Mouse (Mus musculus) embryonic facial prominence, embryonic 12.5 days (tissue): ENCODE data around the gene Gm20696. TPM values are rescaled to one million over a fixed set of nuclear protein-coding genes. Genes with fewer than 3 reads are reported as not detected.

Experiments
- ATAC-seq: fragments of 200-750 bp; cut with Nextera tagmentation; 2 replicates; pipeline ENCODE4 v1.8.0; 2017; ENCODE audit not compliant: insufficient number of reproducible peaks, insufficient read depth, low FRiP score, low TSS enrichment
- H3K27ac ChIP-seq: fragments of 300-500 bp; sonication (generic); 2 replicates; pipeline ENCODE4 v1.5.1; 2016; ENCODE audit warnings: mild to moderate bottlenecking
- H3K27me3 ChIP-seq: fragments of 300-500 bp; sonication (generic); 2 replicates; pipeline ENCODE4 v1.6.1; 2016; ENCODE audit warnings: mild to moderate bottlenecking, moderate library complexity
- H3K36me3 ChIP-seq: fragments of 300-500 bp; sonication (generic); 2 replicates; pipeline ENCODE4 v1.6.1; 2016; ENCODE audit warnings: mild to moderate bottlenecking
- H3K4me1 ChIP-seq: fragments of 300-500 bp; sonication (generic); 2 replicates; pipeline ENCODE4 v1.6.1; 2016
- H3K4me2 ChIP-seq: fragments of 300-500 bp; sonication (generic); replicated peaks from 2 replicates; pipeline ENCODE4 v1.6.1; 2016; ENCODE audit warnings: mild to moderate bottlenecking, moderate library complexity
- H3K4me3 ChIP-seq: fragments of 300-500 bp; sonication (generic); 2 replicates; pipeline ENCODE4 v1.5.1; 2016; ENCODE audit warnings: mild to moderate bottlenecking
- H3K9ac ChIP-seq: fragments of 300-500 bp; sonication (generic); 2 replicates; pipeline ENCODE4 v1.6.1; 2016; ENCODE audit warnings: mild to moderate bottlenecking, moderate library complexity
- H3K9me3 ChIP-seq: fragments of 300-500 bp; sonication (generic); 2 replicates; pipeline ENCODE4 v1.6.1; 2016; ENCODE audit warnings: mild to moderate bottlenecking, moderate library complexity
- WGBS: fragments of 180-500 bp; shearing (Covaris S2); methylation state at CpG from one replicate; pipeline ENCODE4 v1.1.7; 2016; 5-methylcytosine and 5-hydroxymethylcytosine counted together
- polyA plus RNA-seq: library from polyadenylated mRNA; unstranded; fragments of >200 nt; fragmentation: Nextera tagmentation; extraction: Ambion mirVana; gene quantifications from 2 replicates; pipeline ENCODE4 v1.2.1, GENCODE M21; 2016

Gene Gm20696
- polyA plus RNA-seq, 1 experiment from 2014 or later, result 7.5 TPM

DNA sequence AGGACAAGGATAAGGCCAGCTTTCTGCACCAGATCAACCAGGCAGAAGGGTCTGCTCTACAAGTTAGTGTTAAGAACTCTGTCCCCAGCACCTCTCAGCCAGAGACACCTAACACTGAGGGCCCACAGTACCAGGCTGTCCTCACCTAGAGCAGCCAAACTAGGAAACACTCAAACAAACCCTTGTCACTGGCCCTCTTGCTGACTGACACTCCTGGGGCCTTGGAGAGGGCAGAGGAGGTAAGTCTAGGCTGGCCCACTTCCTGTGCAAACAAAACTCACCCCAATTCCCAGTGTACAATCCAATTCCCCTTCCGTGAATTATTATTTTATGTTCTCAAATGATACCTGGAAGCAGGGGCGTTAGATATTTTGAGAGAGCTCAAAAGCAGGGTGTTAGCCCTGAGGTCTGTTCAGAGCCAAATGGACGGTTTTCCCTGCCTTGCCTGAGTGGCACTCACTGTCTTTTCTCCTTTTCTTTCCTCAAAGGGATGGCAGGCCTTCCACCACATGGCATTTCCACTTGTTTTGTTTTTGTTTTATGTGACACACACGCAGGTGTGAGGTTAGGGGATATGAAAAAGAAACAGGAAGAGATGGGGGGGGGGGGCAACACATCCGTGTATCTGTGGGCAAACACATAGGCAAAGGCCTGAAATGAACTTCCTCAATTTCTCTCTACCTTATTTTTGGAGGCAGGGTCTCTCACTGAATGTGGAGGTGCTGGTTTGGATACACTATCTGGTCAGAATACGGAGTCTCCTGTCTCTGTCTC is 363.7 kb downstream of the Gm20696 start:
- Histone ChIP-seq H3K27ac (no peak overlapping the region), H3K9ac (no peak overlapping the region), H3K4me3 (no peak overlapping the region), H3K9me3 (no peaks in the 10 kb centered on the region), H3K27me3 (no peaks in the 10 kb centered on the region), H3K4me2 (no peak overlapping the region), H3K4me1 (0 out of 2 replicates have a peak, but pooled peaks cover 2% of the 10 kb centered on the region), H3K36me3 (no peaks in the 10 kb centered on the region)
- ATAC-seq, result no peak
- 79% methylated on average over 6 of the region's 6 CpGs for WGBS

- ATAC-seq, result no peak
- H3K4me1 ChIP-seq, result 0 out of 2 replicates have a peak, but pooled peaks cover 5% of the 10 kb centered on the region
- no peaks in the 10 kb centered on the region for H3K36me3 ChIP-seq
- H3K4me3 ChIP-seq, result no peak overlapping the region
- H3K27me3 ChIP-seq, result no peaks in the 10 kb centered on the region
- H3K27ac ChIP-seq, result no peak overlapping the region
- H3K4me2 ChIP-seq, result no peak overlapping the region
- H3K9me3 ChIP-seq, result no peaks in the 10 kb centered on the region
- 70% methylated on average over 8 of the region's 8 CpGs for WGBS
- no peak overlapping the region for H3K9ac ChIP-seq
Measured at GRCm38 (mm10) chr6:99301923-99302322, 364.7 kb downstream of the Gm20696 start.

GRCm38 (mm10) chr6:99300235-99300634 is 366.4 kb downstream of the Gm20696 start:
- Histone ChIP-seq H3K9ac (no peak overlapping the region), H3K9me3 (no peaks in the 10 kb centered on the region), H3K4me1 (0 out of 2 replicates have a peak, but pooled peaks cover 5% of the 10 kb centered on the region), H3K27me3 (no peaks in the 10 kb centered on the region), H3K4me3 (no peak overlapping the region), H3K4me2 (no peak overlapping the region), H3K36me3 (no peaks in the 10 kb centered on the region), H3K27ac (no peak overlapping the region)
- no peak for ATAC-seq
- 87% methylated on average over 6 of the region's 6 CpGs for WGBS

GRCm38 (mm10) chr6:99299196-99299595 is 367.4 kb downstream of the Gm20696 start:
- no peak overlapping the region for H3K4me2 ChIP-seq
- WGBS, result 79% methylated on average over 14 of the region's 14 CpGs
- no peak overlapping the region for H3K4me3 ChIP-seq
- H3K4me1 ChIP-seq, result 0 out of 2 replicates have a peak, but pooled peaks cover 5% of the 10 kb centered on the region
- H3K27ac ChIP-seq, result no peak overlapping the region
- no peaks in the 10 kb centered on the region for H3K36me3 ChIP-seq
- no peak overlapping the region for H3K9ac ChIP-seq
- H3K27me3 ChIP-seq, result no peaks in the 10 kb centered on the region
- H3K9me3 ChIP-seq, result no peaks in the 10 kb centered on the region
- no peak for ATAC-seq

DNA sequence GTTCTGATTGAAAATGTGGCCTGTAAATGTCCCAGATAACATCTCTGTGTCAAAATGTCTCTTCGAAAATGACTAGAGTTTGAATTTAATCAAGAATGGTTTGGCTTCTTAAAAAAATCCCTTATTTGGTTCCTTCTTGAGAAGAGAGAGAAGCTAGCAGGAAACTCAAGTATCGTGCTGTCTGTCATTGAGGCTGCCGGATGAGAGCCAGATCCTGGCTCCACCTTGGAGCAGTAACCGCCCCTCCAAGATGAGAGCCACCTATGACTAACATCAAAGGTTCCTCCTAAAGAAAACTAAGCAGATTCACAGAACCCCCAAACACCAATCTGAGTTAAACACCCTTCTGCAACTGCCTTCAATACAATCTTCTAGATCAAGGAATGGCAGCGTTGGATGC is 369.1 kb downstream of the Gm20696 start:
- Histone ChIP-seq H3K9me3 (no peaks in the 10 kb centered on the region), H3K4me2 (no peak overlapping the region), H3K9ac (no peak overlapping the region), H3K27ac (no peak overlapping the region), H3K36me3 (no peaks in the 10 kb centered on the region), H3K27me3 (no peaks in the 10 kb centered on the region), H3K4me1 (0 out of 2 replicates have a peak, but pooled peaks cover 5% of the 10 kb centered on the region), H3K4me3 (no peak overlapping the region)
- 82% methylated on average over 5 of the region's 5 CpGs for WGBS
- no peak for ATAC-seq

- no peaks in the 10 kb centered on the region for H3K9me3 ChIP-seq
- H3K36me3 ChIP-seq, result no peaks in the 10 kb centered on the region
- no peak for ATAC-seq
- no peak overlapping the region for H3K4me2 ChIP-seq
- 78% methylated on average over 8 of the region's 8 CpGs for WGBS
- H3K4me1 ChIP-seq, result 0 out of 2 replicates have a peak, but pooled peaks cover 5% of the 10 kb centered on the region
- H3K27ac ChIP-seq, result no peak overlapping the region
- H3K4me3 ChIP-seq, result no peak overlapping the region
- H3K9ac ChIP-seq, result no peak overlapping the region
- no peaks in the 10 kb centered on the region for H3K27me3 ChIP-seq
Measured at GRCm38 (mm10) chr6:99295495-99295894, 371.1 kb downstream of the Gm20696 start.

DNA sequence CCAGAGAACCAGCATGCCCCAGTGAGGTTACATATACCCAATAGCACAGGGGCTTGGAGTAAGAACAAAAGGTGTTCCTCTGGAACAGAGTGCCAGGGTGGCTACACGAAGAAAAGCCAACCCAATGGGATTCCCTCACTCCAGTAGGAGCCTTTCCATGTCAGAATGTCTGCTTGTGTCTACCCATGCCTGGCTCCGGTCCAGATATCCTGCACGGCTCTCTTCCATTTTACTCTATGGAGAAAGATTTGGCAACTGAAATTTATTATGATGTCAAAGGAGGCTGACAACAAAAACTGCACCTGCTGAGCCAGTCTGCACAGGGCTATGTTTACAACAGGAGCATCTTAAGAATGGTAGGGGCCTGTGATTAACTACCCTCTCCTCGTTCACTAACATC is 377.4 kb downstream of the Gm20696 start:
- H3K9ac ChIP-seq, result no peak overlapping the region
- 73% methylated on average over 4 of the region's 4 CpGs for WGBS
- H3K9me3 ChIP-seq, result no peaks in the 10 kb centered on the region
- no peak overlapping the region for H3K27ac ChIP-seq
- no peaks in the 10 kb centered on the region for H3K27me3 ChIP-seq
- no peaks in the 10 kb centered on the region for H3K36me3 ChIP-seq
- no peaks in the 10 kb centered on the region for H3K4me1 ChIP-seq
- H3K4me2 ChIP-seq, result no peak overlapping the region
- no peak overlapping the region for H3K4me3 ChIP-seq
- ATAC-seq, result no peak

GRCm38 (mm10) chr6:99285026-99285425 is 381.6 kb downstream of the Gm20696 start:
- ATAC-seq, result no peak
- no peaks in the 10 kb centered on the region for H3K36me3 ChIP-seq
- no peak overlapping the region for H3K4me2 ChIP-seq
- no peaks in the 10 kb centered on the region for H3K4me1 ChIP-seq
- no peak overlapping the region for H3K9ac ChIP-seq
- H3K4me3 ChIP-seq, result no peak overlapping the region
- no peak overlapping the region for H3K27ac ChIP-seq
- 65% methylated on average over 3 of the region's 3 CpGs for WGBS
- H3K9me3 ChIP-seq, result no peaks in the 10 kb centered on the region
- H3K27me3 ChIP-seq, result no peaks in the 10 kb centered on the region

DNA sequence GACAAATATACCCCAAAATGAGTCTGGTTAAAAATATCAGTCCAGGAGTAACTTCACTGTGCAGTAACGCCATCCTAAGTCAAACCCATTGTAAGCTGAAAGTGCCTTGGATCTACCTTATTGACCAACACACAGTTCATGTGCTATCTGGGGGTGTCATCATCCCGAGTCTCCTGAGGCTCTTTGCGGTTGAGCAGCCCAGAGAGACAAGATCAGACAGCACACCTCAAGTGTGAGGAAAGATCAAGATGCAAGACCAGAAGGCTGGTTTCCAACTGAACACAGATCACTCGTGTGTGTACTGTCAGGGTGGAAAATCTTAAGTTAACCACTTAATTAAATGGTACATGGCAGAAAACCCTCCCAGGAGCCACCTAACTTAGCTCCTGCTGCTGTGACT is 382.6 kb downstream of the Gm20696 start:
- no peaks in the 10 kb centered on the region for H3K36me3 ChIP-seq
- no peak overlapping the region for H3K4me2 ChIP-seq
- 81% methylated on average over 4 of the region's 4 CpGs for whole genome bisulfite sequencing
- H3K27me3 ChIP-seq, result no peaks in the 10 kb centered on the region
- H3K4me1 ChIP-seq, result no peaks in the 10 kb centered on the region
- H3K9ac ChIP-seq, result no peak overlapping the region
- H3K9me3 ChIP-seq, result no peaks in the 10 kb centered on the region
- H3K27ac ChIP-seq, result no peak overlapping the region
- H3K4me3 ChIP-seq, result no peak overlapping the region
- no peak for ATAC-seq

DNA sequence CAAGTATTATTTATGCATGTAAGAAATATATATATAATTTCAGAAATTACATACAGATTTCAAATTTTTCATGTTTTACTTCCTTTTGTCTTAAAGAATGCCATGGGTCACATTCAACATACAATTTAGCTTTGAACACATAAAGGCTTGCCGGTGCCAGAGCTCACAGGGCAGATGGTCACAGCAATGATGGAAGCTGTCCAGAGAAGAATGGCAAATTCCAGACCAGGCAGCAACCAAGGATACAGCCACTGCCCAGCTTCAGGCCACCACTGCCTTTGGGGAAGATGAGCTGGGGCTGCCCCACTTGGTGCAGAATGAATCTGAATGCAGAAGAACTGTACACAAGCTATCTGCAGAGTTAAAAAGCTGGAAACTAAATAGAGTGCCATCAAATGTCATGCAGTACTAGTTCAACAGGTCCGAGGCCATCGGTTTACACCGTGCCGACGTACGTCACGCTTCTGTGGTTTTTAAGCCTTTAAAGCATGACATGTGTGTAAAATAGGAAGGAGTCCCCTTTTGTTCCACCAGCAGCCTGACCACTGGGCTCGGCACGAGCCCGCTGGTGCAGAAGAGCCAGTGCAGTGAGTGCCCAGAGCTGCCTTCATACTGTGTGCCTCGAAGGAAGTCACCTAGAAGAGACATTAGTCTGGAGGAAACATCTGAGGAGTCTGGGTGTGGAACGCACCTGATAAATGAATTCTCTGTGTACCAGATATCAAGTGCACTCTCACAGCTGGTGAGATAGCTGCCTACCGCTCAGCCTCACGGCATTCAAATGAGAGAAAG is 383.5 kb downstream of the Gm20696 start:
- no peaks in the 10 kb centered on the region for H3K9me3 ChIP-seq
- no peak overlapping the region for H3K4me2 ChIP-seq
- no peaks in the 10 kb centered on the region for H3K27me3 ChIP-seq
- H3K27ac ChIP-seq, result no peak overlapping the region
- no peaks in the 10 kb centered on the region for H3K36me3 ChIP-seq
- H3K4me1 ChIP-seq, result no peaks in the 10 kb centered on the region
- H3K4me3 ChIP-seq, result no peak overlapping the region
- no peak for ATAC-seq
- WGBS, result 70% methylated on average over 15 of the region's 15 CpGs
- H3K9ac ChIP-seq, result no peak overlapping the region

DNA sequence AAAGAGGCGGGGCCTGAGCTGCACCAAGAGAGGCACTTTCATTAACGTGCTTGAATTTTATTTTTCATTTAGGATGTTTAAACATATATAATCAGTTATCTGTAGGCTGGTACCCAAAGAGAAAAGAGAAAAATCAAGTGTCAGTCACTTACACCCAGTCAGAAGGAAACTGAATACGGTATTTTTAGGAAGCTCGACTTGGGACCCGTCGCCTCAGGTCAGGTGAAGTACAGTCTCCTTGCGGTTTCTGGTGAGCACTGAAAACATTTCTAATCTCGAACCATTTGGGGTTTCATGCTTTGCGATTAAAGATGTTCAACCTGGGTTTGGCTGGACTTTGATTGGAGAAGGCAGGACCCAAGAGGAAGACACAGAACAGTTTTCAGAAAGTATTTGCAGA is 385.2 kb downstream of the Gm20696 start:
- Histone ChIP-seq H3K27me3 (no peaks in the 10 kb centered on the region), H3K4me1 (0 out of 2 replicates have a peak, but pooled peaks cover 3% of the 10 kb centered on the region)
- 91% methylated on average over 9 of the region's 9 CpGs for WGBS

DNA sequence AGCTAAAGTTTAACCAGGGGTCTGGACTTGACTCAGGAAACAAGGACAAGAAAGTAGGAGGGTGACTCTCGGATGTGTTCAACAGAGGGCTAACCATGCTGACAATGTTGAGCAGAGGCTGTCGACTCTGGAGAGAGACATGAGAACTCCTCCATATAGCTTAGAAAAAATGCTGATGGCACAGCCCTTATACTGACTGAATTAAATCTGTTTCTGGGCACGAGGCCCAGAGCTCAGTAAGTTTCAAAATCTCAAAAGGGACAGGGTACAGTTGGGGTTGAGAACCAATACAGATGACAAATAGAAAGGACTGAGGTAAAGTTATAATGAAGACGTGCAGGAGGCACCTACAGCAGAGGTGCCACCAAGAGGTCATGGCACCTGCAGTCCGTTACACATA is 386.0 kb downstream of the Gm20696 start:
- H3K27ac ChIP-seq, result no peak overlapping the region
- H3K9ac ChIP-seq, result no peak overlapping the region
- no peak for ATAC-seq
- H3K4me1 ChIP-seq, result 0 out of 2 replicates have a peak, but pooled peaks cover 9% of the 10 kb centered on the region
- no peaks in the 10 kb centered on the region for H3K36me3 ChIP-seq
- 74% methylated on average over 5 of the region's 5 CpGs for WGBS
- no peaks in the 10 kb centered on the region for H3K27me3 ChIP-seq
- H3K4me2 ChIP-seq, result no peak overlapping the region
- H3K4me3 ChIP-seq, result no peak overlapping the region
- H3K9me3 ChIP-seq, result no peaks in the 10 kb centered on the region

More for the DNA sequence above, 385.2 kb downstream of the Gm20696 start:
- Histone ChIP-seq H3K4me2 (no peak overlapping the region), H3K36me3 (no peaks in the 10 kb centered on the region), H3K4me3 (no peak overlapping the region), H3K9me3 (no peaks in the 10 kb centered on the region), H3K27ac (no peak overlapping the region), H3K9ac (no peak overlapping the region)
- no peak for ATAC-seq
